Mouse (Mus musculus) kidney, postnatal 25 days (tissue): Measurements from ENCODE around the gene Dmrtc1c2.
"Not testable (repeated sequence)": the region's sequence is repeated elsewhere in the genome, so short reads cannot be mapped to it uniquely, and the experiment has no call there.

ENCODE experiments used
- DNase-seq, 2 experiments: peaks; one replicate each; pipeline ENCODE4 v3.0.0; 2021; ENCODE audit warnings: mixed read lengths in 2 of 2

The Dmrtc1c2 gene

GRCm38 (mm10) chrX:102854516-102854915, at the start of gene Dmrtc1c2:
Dmrtc1c2 (minus strand) TSS chrX:102854616.
- DNase-seq: not testable (repeated sequence)

GRCm38 (mm10) chrX:102867871-102868270, 13.5 kb upstream of the Dmrtc1c2 start, which contains the start of gene 1700031F05Rik:
1700031F05Rik (minus strand) TSS chrX:102867971.
- no peak for DNase-seq

- DNase-seq: no peak
Measured at GRCm38 (mm10) chrX:102812311-102812710, 42.1 kb downstream of the Dmrtc1c2 start.

- DNase-seq: not testable (repeated sequence)
Measured at GRCm38 (mm10) chrX:102802663-102803062, 51.8 kb downstream of the Dmrtc1c2 start, which contains the start of gene Dmrtc1c1. Dmrtc1c1 (plus strand) TSS chrX:102802963.
